In genomic region chr2:60096625-60097024, GRCm38 (mm10) we compare ENCODE assay signal across 13 mouse cellular contexts.
"Had no signal": no experiment of that assay in that cellular context is flagged by ENCODE, and none has a peak within 500 bp of the region (broad histone marks: within the 10 kb centered on the region; RNA-seq: fewer than 3 reads in every experiment).

No protein-coding gene starts in this region.

- H3K4me2 ChIP-seq: limb, embryonic 12.5 days; lung, embryonic 15.5 days; midbrain, embryonic 15.5 days; neural tube, embryonic 13.5 days had no signal

- H3K9me3 ChIP-seq: limb, embryonic 12.5 days; lung, embryonic 15.5 days; midbrain, embryonic 15.5 days; neural tube, embryonic 13.5 days had no signal

- DNase-seq: kidney, adult 11 months; kidney, adult 9 months; kidney, postnatal 36 days; lung, postnatal 14 days; right cerebral cortex, postnatal 14 days; thymus, postnatal 14 days had no signal

- H3K27ac ChIP-seq: kidney, postnatal 0 days; limb, embryonic 12.5 days; liver, embryonic 14.5 days; lung, embryonic 15.5 days; macrophage; midbrain, embryonic 15.5 days; neural tube, embryonic 13.5 days had no signal

- H3K9ac ChIP-seq: limb, embryonic 12.5 days; liver, embryonic 14.5 days; lung, embryonic 15.5 days; midbrain, embryonic 15.5 days; neural tube, embryonic 13.5 days had no signal

- H3K4me1 ChIP-seq: limb, embryonic 12.5 days; lung, embryonic 15.5 days; midbrain, embryonic 15.5 days; neural tube, embryonic 13.5 days had no signal

- ATAC-seq: midbrain, embryonic 15.5 days had no signal

- H3K36me3 ChIP-seq: lung, embryonic 15.5 days; midbrain, embryonic 15.5 days had no signal

- H3K4me3 ChIP-seq: limb, embryonic 12.5 days; lung, embryonic 15.5 days; midbrain, embryonic 15.5 days; neural tube, embryonic 13.5 days had no signal

- H3K27me3 ChIP-seq: limb, embryonic 12.5 days; lung, embryonic 15.5 days; midbrain, embryonic 15.5 days; neural tube, embryonic 13.5 days had no signal
